Mouse (Mus musculus) C2C12 (cell line): ENCODE measurements around the gene Serpina1b.

ENCODE experiments used
- CTCF ChIP-seq: IDR thresholded peaks from one replicate; pipeline ENCODE4 v1.5.1; 2011; ENCODE audit not compliant: control insufficient read depth, insufficient read depth, insufficient read length
- MAX ChIP-seq: IDR thresholded peaks from one replicate; pipeline ENCODE4 v1.6.1; 2011; ENCODE audit warnings: mild to moderate bottlenecking, control low read depth

DNA sequence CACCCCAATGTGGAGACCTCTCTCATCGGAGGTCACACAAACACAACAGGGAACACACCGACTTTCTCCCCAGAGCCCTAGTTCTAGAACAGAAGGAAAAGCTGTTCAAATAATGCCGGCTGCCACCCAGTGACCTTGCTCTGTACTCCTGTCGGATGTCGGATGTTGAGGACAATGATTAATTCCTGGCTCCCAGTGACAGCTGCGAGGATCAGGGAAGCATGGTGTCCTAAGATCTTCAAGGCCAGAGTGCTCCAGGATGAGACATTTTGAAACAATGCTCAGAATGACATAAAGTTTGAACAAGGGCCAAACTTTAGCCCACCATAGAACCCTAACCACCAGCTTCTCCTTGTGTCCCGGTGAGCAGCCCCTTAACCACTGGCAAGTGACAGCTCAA, 143.2 kb downstream of the Serpina1b start:
- TF ChIP-seq CTCF, result no peak
- TF ChIP-seq MAX, result no peak
